Mouse (Mus musculus) kidney, adult 9 months (tissue): ENCODE data around the gene Vmn2r104.

Source experiments
- DNase-seq: peaks from one replicate; pipeline ENCODE4 v3.0.0; 2022

Vmn2r104 gene

DNA sequence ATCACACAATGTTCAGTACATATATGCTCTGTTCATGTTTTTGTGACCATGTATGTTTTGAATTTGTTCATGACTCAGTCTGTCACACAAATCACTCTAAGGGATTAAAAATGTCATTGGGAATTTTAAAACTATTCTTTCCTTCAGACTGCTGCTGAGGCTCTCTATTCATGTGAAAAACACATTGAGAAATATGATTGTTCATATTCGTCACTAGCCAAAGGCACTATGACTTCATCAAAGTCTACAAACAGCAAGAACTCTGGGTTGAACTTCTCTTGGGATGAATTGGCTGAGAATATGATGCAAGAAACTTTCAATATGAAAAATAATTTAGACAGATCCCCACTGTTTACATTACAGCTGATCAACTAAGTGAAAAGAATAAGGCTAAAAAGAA lies at the start of gene Vmn2r104:
Vmn2r104 (minus strand) TSS at position 101 of the 400 bp plus-strand sequence.
- no peak for DNase-seq

DNA sequence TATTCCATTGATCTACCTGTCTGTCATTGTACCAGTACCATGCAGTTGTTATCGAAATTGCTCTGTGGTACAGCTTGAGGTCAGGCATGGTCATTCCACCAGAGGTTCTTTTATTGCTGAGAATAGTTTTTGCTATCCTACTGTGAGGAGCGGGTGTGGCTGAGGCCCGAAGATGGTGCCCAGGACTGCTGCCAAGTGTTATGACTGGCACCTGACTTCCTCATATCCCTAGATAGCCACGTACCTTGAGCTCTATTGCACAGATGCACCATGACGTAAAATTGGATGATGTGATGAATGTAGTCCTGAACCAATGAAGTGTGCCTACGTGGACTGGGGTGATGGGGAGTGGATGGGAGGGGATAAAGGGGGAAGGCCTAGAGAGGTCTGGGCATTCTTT lies 26.0 kb upstream of the Vmn2r104 start:
- DNase-seq: no peak

DNA sequence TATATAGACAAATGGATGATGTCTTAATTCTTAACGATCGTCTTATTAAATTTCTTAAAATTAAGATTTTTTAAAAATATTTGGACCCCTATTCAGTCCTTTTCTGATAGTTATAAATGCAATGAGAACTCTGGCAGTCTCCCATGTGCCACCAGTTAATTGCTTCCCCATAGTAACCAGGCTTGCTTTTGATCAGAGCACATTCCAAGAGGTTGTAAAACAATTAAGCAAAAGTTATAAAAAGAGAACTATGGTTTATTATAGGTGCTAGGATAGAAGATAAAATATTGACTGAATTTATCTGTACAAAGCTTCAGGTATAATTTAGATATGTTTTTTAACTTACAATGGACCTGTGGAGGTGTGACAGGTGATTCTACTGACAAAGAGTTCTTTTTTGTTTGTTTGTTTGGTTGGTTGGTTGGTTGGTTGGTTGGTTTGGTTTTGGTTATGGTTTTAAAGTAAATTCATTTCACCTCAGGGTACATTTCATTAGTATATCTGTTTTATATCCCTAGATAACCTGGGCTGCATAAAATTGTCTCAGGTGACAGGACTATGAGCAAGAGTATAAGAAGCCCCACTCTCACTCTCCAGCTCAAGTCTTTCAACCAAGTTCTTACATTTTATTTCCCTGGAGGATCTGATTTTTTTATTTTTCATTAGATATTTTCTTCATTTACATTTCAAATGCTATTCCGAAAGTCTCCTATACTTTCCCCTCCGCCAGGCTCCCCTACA lies 23.7 kb upstream of the Vmn2r104 start:
- no peak for DNase-seq
